Mouse (Mus musculus) brain, adult 2 months (tissue): Measurements from ENCODE around the gene Jag1.
A peak's percentile ranks its signal among the peaks of the same experiment; 100 is the strongest.

Experiments
- DNase-seq: peaks from one replicate; pipeline ENCODE4 v3.0.0; 2011; ENCODE audit warnings: low read depth, low spot score

The Jag1 gene

GRCm38 (mm10) chr2:137064513-137064912, 51.9 kb downstream of the Jag1 start:
- peak; percentile 6 for DNase-seq

- DNase-seq, result no peak
Observed at GRCm38 (mm10) chr2:137063829-137064228, 52.6 kb downstream of the Jag1 start.

DNA sequence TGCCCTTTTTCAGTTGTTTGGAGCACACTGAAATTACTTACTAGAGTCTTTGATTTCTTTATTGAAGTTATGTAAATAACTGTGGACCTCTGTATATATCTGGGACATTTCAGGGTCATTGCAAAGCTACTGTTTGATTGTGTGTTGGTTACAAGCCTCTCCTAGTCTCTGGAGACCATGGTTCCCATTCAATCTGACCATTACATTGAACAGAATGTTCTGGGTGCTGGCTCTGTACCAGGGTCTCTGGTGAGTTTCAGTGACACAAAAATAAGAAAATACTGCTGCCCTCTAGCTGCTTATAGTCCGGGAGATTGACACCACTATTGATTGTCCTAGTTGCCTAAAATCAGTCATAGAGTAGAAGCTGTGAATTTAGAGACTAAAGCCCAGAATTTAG, 66.5 kb downstream of the Jag1 start:
- DNase-seq, result no peak

DNA sequence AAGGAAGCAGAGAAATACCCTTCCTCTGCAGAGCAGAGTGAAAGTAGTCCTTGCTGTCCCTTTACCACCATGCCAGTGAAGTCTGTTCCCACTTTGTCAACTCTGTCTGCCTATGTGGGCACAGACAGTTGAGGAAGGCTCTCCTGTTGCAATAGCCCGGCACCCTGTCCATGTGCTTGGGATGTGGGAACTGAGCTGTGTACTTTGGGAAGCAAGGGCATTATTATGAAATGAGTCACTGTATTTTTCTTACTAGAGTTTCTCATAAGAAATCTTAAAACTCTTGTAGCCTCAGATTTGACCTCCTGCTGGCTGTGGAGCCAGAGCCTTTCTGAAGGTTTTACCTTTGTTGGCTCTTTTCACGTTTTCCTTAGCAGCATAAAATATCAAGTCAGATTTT, 67.1 kb downstream of the Jag1 start:
- DNase-seq, result no peak

- DNase-seq, result peak; percentile 11
Observed at GRCm38 (mm10) chr2:137044122-137044521, 72.3 kb downstream of the Jag1 start.
